Mouse (Mus musculus): Measurements from ENCODE around the gene Dio1. TPM values are rescaled to one million over a fixed set of nuclear protein-coding genes. Genes with fewer than 3 reads are reported as not detected.

Gene Dio1
- polyA plus RNA-seq, 1 experiment from 2014 or later, result not detected

Other genes starting within 250 kb of the Dio1 start
- gene Mrpl37, start 240.3 kb downstream of the Dio1 start, polyA plus RNA-seq (2016; fragmentation: Nextera tagmentation; extraction: Ambion mirVana), result 91.0 and 91.9 TPM in 2 replicates
- gene Cyb5rl, start 240.2 kb downstream of the Dio1 start, polyA plus RNA-seq (2016; fragmentation: Nextera tagmentation; extraction: Ambion mirVana), result 5.8 and 9.5 TPM in 2 replicates
- 0.06 and 0.09 TPM in 2 replicates for gene Cdcp2, start 210.3 kb downstream of the Dio1 start, polyA plus RNA-seq (2016; fragmentation: Nextera tagmentation; extraction: Ambion mirVana)
- gene Tmem59, start 128.8 kb downstream of the Dio1 start, polyA plus RNA-seq (2016; fragmentation: Nextera tagmentation; extraction: Ambion mirVana), result 327 and 347 TPM in 2 replicates
- 28.3 and 37.2 TPM in 2 replicates for gene Tceanc2, start 128.1 kb downstream of the Dio1 start, polyA plus RNA-seq (2016; fragmentation: Nextera tagmentation; extraction: Ambion mirVana)
- not detected in 2 replicates for gene Ldlrad1, start 98.0 kb downstream of the Dio1 start, polyA plus RNA-seq (2016; fragmentation: Nextera tagmentation; extraction: Ambion mirVana)
- gene Lrrc42, start 53.6 kb downstream of the Dio1 start, polyA plus RNA-seq (2016; fragmentation: Nextera tagmentation; extraction: Ambion mirVana), result 59.3 and 61.0 TPM in 2 replicates
- gene Hspb11, start 53.6 kb downstream of the Dio1 start, polyA plus RNA-seq (2016; fragmentation: Nextera tagmentation; extraction: Ambion mirVana), result 37.2 and 39.1 TPM in 2 replicates
- gene Yipf1, start 7.2 kb upstream of the Dio1 start, polyA plus RNA-seq (2016; fragmentation: Nextera tagmentation; extraction: Ambion mirVana), result 39.6 and 41.9 TPM in 2 replicates
- 34.3 and 35.9 TPM in 2 replicates for gene Ndc1, start 60.6 kb upstream of the Dio1 start, polyA plus RNA-seq (2016; fragmentation: Nextera tagmentation; extraction: Ambion mirVana)
- 2.4 and 3.3 TPM in 2 replicates for gene Glis1, start 127.4 kb upstream of the Dio1 start, polyA plus RNA-seq (2016; fragmentation: Nextera tagmentation; extraction: Ambion mirVana)